Mouse (Mus musculus) liver, embryonic 13.5 days (tissue): ENCODE data around the gene Slc12a5. TPM values are rescaled to one million over a fixed set of nuclear protein-coding genes. Genes with fewer than 3 reads are reported as not detected.

Source experiments
- ATAC-seq: fragments of 200-750 bp; cut with Nextera tagmentation; 2 replicates; pipeline ENCODE4 v1.8.0; 2017; ENCODE audit warnings: low read depth, mild to moderate bottlenecking, moderate number of reproducible peaks, moderate library complexity
- DNase-seq: peaks from one replicate; pipeline ENCODE4 v3.0.0; 2022
- H3K27ac ChIP-seq: fragments of 300-500 bp; sonication (generic); 2 replicates; pipeline ENCODE4 v1.5.1; 2015; ENCODE audit warnings: moderate library complexity, mild to moderate bottlenecking, inconsistent platforms
- H3K27me3 ChIP-seq: fragments of 300-500 bp; sonication (generic); 2 replicates; pipeline ENCODE4 v1.6.1; 2015; ENCODE audit warnings: mild to moderate bottlenecking, inconsistent platforms
- H3K36me3 ChIP-seq: fragments of 300-500 bp; sonication (generic); 2 replicates; pipeline ENCODE4 v1.6.1; 2015; ENCODE audit warnings: mild to moderate bottlenecking, inconsistent platforms
- H3K4me1 ChIP-seq: fragments of 300-500 bp; sonication (generic); replicated peaks from 2 replicates; pipeline ENCODE4 v1.6.1; 2015; ENCODE audit warnings: inconsistent platforms
- H3K4me2 ChIP-seq: fragments of 300-500 bp; sonication (generic); 2 replicates; pipeline ENCODE4 v1.6.1; 2015; ENCODE audit warnings: inconsistent platforms, mild to moderate bottlenecking, moderate library complexity
- H3K4me3 ChIP-seq: fragments of 300-500 bp; sonication (generic); replicated peaks from 2 replicates; pipeline ENCODE4 v1.5.1; 2015; ENCODE audit warnings: mild to moderate bottlenecking, inconsistent platforms
- H3K9ac ChIP-seq: fragments of 300-500 bp; sonication (generic); 2 replicates; pipeline ENCODE4 v1.6.1; 2015; ENCODE audit warnings: mild to moderate bottlenecking, inconsistent platforms
- H3K9me3 ChIP-seq: fragments of 300-500 bp; sonication (generic); replicated peaks from 2 replicates; pipeline ENCODE4 v1.6.1; 2016; ENCODE audit warnings: inconsistent platforms
- WGBS: fragments of 180-500 bp; shearing (Covaris S2); methylation state at CpG from one replicate; pipeline ENCODE4 v1.1.7; 2015; ENCODE audit not compliant: insufficient replicate concordance; 5-methylcytosine and 5-hydroxymethylcytosine counted together
- polyA plus RNA-seq: library from polyadenylated mRNA; unstranded; fragments of >200 nt; fragmentation: Nextera tagmentation; extraction: Ambion mirVana; gene quantifications from 2 replicates; pipeline ENCODE4 v1.2.1, GENCODE M21; 2015

Gene Slc12a5
- polyA plus RNA-seq, 1 experiment from 2014 or later = 0.18 TPM

- Histone ChIP-seq H3K4me3 (no peak overlapping the region), H3K4me2 (no peak overlapping the region), H3K36me3 (no peaks in the 10 kb centered on the region), H3K27me3 (peaks cover 84% of the 10 kb centered on the region), H3K9me3 (no peaks in the 10 kb centered on the region), H3K27ac (no peak overlapping the region), H3K4me1 (peaks cover 13% of the 10 kb centered on the region), H3K9ac (no peak overlapping the region)
- no peak for DNase-seq
- no peak for ATAC-seq
- WGBS = 75% methylated on average over 1 of the region's 1 CpGs
Observed at GRCm38 (mm10) chr2:164964981-164965380, 4.4 kb downstream of the Slc12a5 start.

- Histone ChIP-seq H3K4me2 (no peak overlapping the region), H3K9ac (no peak overlapping the region), H3K27ac (no peak overlapping the region), H3K4me3 (no peak overlapping the region), H3K4me1 (peaks cover 3% of the 10 kb centered on the region; the same call in 1 of the 2 replicates), H3K36me3 (no peaks in the 10 kb centered on the region), H3K27me3 (peaks cover 86% of the 10 kb centered on the region), H3K9me3 (no peaks in the 10 kb centered on the region)
- ATAC-seq = no peak
- DNase-seq = no peak
- WGBS = 19% methylated on average over 8 of the region's 8 CpGs
Observed at GRCm38 (mm10) chr2:164966381-164966780, 5.8 kb downstream of the Slc12a5 start.

GRCm38 (mm10) chr2:164967193-164967592, 6.6 kb downstream of the Slc12a5 start:
- Histone ChIP-seq H3K4me2 (no peak overlapping the region), H3K36me3 (no peaks in the 10 kb centered on the region), H3K27ac (no peak overlapping the region), H3K4me3 (no peak overlapping the region), H3K27me3 (peaks cover 91% of the 10 kb centered on the region), H3K9ac (no peak overlapping the region), H3K9me3 (no peaks in the 10 kb centered on the region), H3K4me1 (no peaks in the 10 kb centered on the region)
- no peak for ATAC-seq
- 8% methylated on average over 6 of the region's 6 CpGs for WGBS
- no peak for DNase-seq

DNA sequence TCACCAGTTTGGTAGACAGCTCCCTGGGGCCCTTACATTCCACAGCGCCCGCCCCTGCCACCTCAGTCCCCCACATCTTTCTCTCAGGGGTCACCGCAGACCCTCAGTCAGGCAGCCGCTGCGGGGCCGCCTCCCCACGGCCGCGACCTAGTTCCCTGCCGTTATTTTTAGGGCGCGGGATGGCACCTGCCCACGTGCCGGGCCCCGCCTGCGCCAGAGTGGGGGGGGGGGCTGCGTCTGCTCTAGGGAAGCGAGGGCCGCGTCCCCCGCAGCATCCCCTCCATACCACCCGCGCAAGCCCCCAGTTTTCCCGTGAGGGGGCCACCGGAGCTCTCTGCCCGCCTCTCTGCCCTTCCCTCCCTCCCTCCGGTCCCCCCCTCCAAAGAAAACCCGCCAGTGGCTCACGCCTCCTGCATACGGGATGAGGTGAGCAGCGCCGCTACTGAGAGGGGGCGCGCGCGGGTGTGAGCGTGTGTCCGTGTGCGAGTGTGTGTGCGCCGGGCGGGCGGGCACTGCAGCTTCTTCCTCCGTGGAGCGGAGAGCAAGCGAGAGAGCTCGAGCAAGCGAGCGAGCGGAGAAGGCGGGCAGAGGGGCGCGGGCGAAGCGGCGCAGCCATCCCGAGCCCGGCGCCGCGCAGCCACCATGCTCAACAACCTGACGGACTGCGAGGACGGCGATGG, 7.3 kb downstream of the Slc12a5 start:
- Histone ChIP-seq H3K36me3 (no peaks in the 10 kb centered on the region), H3K4me1 (no peaks in the 10 kb centered on the region), H3K27ac (no peak overlapping the region), H3K27me3 (peaks cover 92% of the 10 kb centered on the region), H3K4me3 (peak overlapping the region; percentile 27), H3K4me2 (peak overlapping the region; percentile 41), H3K9me3 (no peaks in the 10 kb centered on the region), H3K9ac (no peak overlapping the region)
- no peak for DNase-seq
- no peak for ATAC-seq
- WGBS = 3% methylated on average over 59 of the region's 65 CpGs

DNA sequence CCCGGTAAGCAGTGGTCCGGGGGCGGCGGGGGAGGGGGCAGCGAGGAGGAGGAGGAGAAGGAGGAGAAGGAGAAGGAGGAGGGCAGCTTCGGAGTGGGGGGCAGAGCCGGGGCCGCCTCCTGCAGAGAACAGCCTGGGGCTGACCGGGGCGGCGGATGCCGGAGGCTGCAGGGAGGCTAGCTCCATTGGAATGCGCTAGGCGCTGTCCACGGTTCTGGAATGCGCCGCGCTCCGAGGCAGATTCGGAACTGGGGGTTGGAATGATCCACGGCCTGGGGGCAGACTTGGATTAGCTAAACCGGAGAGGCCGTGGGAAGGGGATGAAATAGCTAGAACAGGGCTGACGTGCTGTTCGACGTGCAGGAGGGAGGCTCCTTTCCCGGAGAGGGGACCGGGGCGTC, 7.8 kb downstream of the Slc12a5 start:
- no peak overlapping the region for H3K9ac ChIP-seq
- no peak for ATAC-seq
- H3K9me3 ChIP-seq = no peaks in the 10 kb centered on the region
- peaks cover 92% of the 10 kb centered on the region for H3K27me3 ChIP-seq
- no peak overlapping the region for H3K27ac ChIP-seq
- WGBS = 2% methylated on average over 28 of the region's 29 CpGs
- no peaks in the 10 kb centered on the region for H3K4me1 ChIP-seq
- H3K36me3 ChIP-seq = no peaks in the 10 kb centered on the region
- peak overlapping the region; percentile 41 for H3K4me2 ChIP-seq
- H3K4me3 ChIP-seq = peak overlapping the region; percentile 27
- DNase-seq = no peak

GRCm38 (mm10) chr2:164969348-164969781, 8.8 kb downstream of the Slc12a5 start:
- H3K4me2 ChIP-seq = no peak overlapping the region
- no peaks in the 10 kb centered on the region for H3K4me1 ChIP-seq
- H3K9me3 ChIP-seq = no peaks in the 10 kb centered on the region
- 3% methylated on average over 21 of the region's 21 CpGs for WGBS
- no peaks in the 10 kb centered on the region for H3K36me3 ChIP-seq
- ATAC-seq (no peak), DNase-seq (no peak)
- no peak overlapping the region for H3K9ac ChIP-seq
- H3K27me3 ChIP-seq = peaks cover 94% of the 10 kb centered on the region
- H3K4me3 ChIP-seq = no peak overlapping the region
- H3K27ac ChIP-seq = no peak overlapping the region

- H3K4me2 ChIP-seq = peak overlapping the region; percentile 19; the same call in 1 of the 2 replicates
- H3K4me3 ChIP-seq = no peak overlapping the region
- peaks cover 82% of the 10 kb centered on the region for H3K27me3 ChIP-seq
- no peaks in the 10 kb centered on the region for H3K36me3 ChIP-seq
- no peaks in the 10 kb centered on the region for H3K9me3 ChIP-seq
- ATAC-seq (no peak), DNase-seq (no peak)
- H3K4me1 ChIP-seq = no peaks in the 10 kb centered on the region
- H3K27ac ChIP-seq = no peak overlapping the region
- 3% methylated on average over 42 of the region's 42 CpGs for WGBS
- no peak overlapping the region for H3K9ac ChIP-seq
Observed at GRCm38 (mm10) chr2:164970631-164971196, 10.1 kb downstream of the Slc12a5 start.

DNA sequence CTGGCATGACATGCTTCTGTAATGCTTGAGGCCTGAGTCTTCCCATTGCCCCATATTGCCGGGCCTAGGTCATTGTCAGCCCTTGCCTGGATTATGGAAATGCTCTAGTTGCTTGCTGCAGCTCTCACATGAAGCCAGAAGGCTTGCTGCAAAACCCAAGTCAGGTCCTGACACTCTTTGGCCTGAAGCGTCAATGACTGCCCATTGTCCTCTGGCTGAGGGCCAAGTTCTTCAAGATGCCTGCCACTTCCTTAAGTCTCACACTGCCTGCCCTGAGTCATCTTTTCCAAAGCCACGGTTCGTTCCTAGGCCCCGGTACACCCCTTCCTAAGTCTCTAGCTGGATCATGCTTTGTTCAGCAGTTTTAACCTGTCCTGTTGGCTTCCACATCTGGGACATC, 12.0 kb downstream of the Slc12a5 start:
- Histone ChIP-seq H3K4me1 (no peaks in the 10 kb centered on the region), H3K9me3 (no peaks in the 10 kb centered on the region), H3K4me3 (no peak overlapping the region), H3K27ac (no peak overlapping the region), H3K27me3 (peaks cover 68% of the 10 kb centered on the region), H3K9ac (no peak overlapping the region), H3K4me2 (no peak overlapping the region), H3K36me3 (no peaks in the 10 kb centered on the region)
- ATAC-seq = no peak
- whole genome bisulfite sequencing = 19% methylated on average over 5 of the region's 5 CpGs
- DNase-seq = no peak

GRCm38 (mm10) chr2:164975611-164976010, 15.0 kb downstream of the Slc12a5 start:
- ATAC-seq = no peak
- H3K9ac ChIP-seq = no peak overlapping the region
- no peak overlapping the region for H3K4me3 ChIP-seq
- H3K9me3 ChIP-seq = no peaks in the 10 kb centered on the region
- WGBS = 62% methylated on average over 6 of the region's 6 CpGs
- no peak for DNase-seq
- H3K36me3 ChIP-seq = no peaks in the 10 kb centered on the region
- H3K27me3 ChIP-seq = peaks cover 38% of the 10 kb centered on the region
- H3K4me2 ChIP-seq = no peak overlapping the region
- no peaks in the 10 kb centered on the region for H3K4me1 ChIP-seq
- H3K27ac ChIP-seq = no peak overlapping the region

- Histone ChIP-seq H3K4me1 (no peaks in the 10 kb centered on the region), H3K9me3 (no peaks in the 10 kb centered on the region), H3K4me3 (no peak overlapping the region), H3K27ac (no peak overlapping the region), H3K4me2 (no peak overlapping the region), H3K27me3 (peaks cover 5% of the 10 kb centered on the region; the same call in 1 of the 2 replicates), H3K9ac (no peak overlapping the region), H3K36me3 (no peaks in the 10 kb centered on the region)
- no peak for DNase-seq
- WGBS = 18% methylated on average over 7 of the region's 7 CpGs
- no peak for ATAC-seq
Observed at GRCm38 (mm10) chr2:164979749-164980148, 19.1 kb downstream of the Slc12a5 start.

GRCm38 (mm10) chr2:164985962-164986361, 25.4 kb downstream of the Slc12a5 start:
- H3K27me3 ChIP-seq = no peaks in the 10 kb centered on the region
- ATAC-seq (no peak), DNase-seq (no peak)
- H3K9me3 ChIP-seq = no peaks in the 10 kb centered on the region
- WGBS = 72% methylated on average over 6 of the region's 6 CpGs
- no peak overlapping the region for H3K27ac ChIP-seq
- no peaks in the 10 kb centered on the region for H3K36me3 ChIP-seq
- H3K4me2 ChIP-seq = no peak overlapping the region
- no peak overlapping the region for H3K4me3 ChIP-seq
- H3K9ac ChIP-seq = no peak overlapping the region
- H3K4me1 ChIP-seq = no peaks in the 10 kb centered on the region
